Mouse (Mus musculus) MEL (cell line): ENCODE results near the gene Rfx4. TPM values are rescaled to one million over a fixed set of nuclear protein-coding genes. Genes with fewer than 3 reads are reported as not detected.
A peak's percentile ranks its signal among the peaks of the same experiment; 100 is the strongest.

Experiments
- DNase-seq: peaks from one replicate; pipeline ENCODE4 v3.0.0; 2011; ENCODE audit warnings: low read depth, low spot score
- H3K27ac ChIP-seq: 2 replicates; pipeline ENCODE4 v1.5.1; 2012; ENCODE audit warnings: low read depth, mild to moderate bottlenecking, control low read depth, low read length, moderate library complexity; ENCODE audit not compliant: control insufficient read depth
- H3K27me3 ChIP-seq, 2 experiments: fragments of 150-350 bp in 1 of 2; sonication (generic) in 1 of 2; 2 replicates each; pipeline ENCODE4 v1.6.1; 2012; ENCODE audit warnings: low read length in 2 of 2, mild to moderate bottlenecking in 2 of 2, improper control_type of control experiment in 1 of 2, moderate library complexity in 1 of 2; ENCODE audit not compliant: insufficient read depth in 2 of 2, control insufficient read depth in 1 of 2
- H3K36me3 ChIP-seq, 2 experiments: 2 replicates each; pipeline ENCODE4 v1.6.1; 2012 to 2014; ENCODE audit warnings: low read length in 2 of 2, improper control_type of control experiment in 1 of 2, inconsistent platforms in 1 of 2, mild to moderate bottlenecking in 1 of 2; ENCODE audit not compliant: insufficient read depth in 2 of 2, control insufficient read depth in 1 of 2
- H3K4me1 ChIP-seq, 2 experiments: fragments of 150-350 bp in 1 of 2; sonication (generic) in 1 of 2; 2 replicates each; pipeline ENCODE4 v1.6.1; 2012; ENCODE audit warnings: low read length in 2 of 2, improper control_type of control experiment in 1 of 2, mild to moderate bottlenecking in 1 of 2; ENCODE audit not compliant: insufficient read depth in 2 of 2, control insufficient read depth in 1 of 2
- H3K4me3 ChIP-seq, 2 experiments: fragments of 150-350 bp in 1 of 2; sonication (generic) in 1 of 2; 2 replicates each; pipeline ENCODE4 v1.5.1; 2012; ENCODE audit warnings: low read depth in 2 of 2, low read length in 2 of 2, mild to moderate bottlenecking in 2 of 2, moderate library complexity in 2 of 2, control low read depth in 1 of 2, improper control_type of control experiment in 1 of 2; ENCODE audit not compliant: control insufficient read depth in 1 of 2, insufficient read depth in 1 of 2
- H3K79me2 ChIP-seq: 2 replicates; pipeline ENCODE4 v1.6.1; 2012; ENCODE audit warnings: mild to moderate bottlenecking, low read length, moderate library complexity; ENCODE audit not compliant: control insufficient read depth, poor library complexity, insufficient read depth
- H3K9ac ChIP-seq: 2 replicates; pipeline ENCODE4 v1.6.1; 2012; ENCODE audit warnings: low read depth, mild to moderate bottlenecking, control low read depth, low read length, moderate library complexity; ENCODE audit not compliant: control insufficient read depth, poor library complexity, severe bottlenecking
- H3K9me3 ChIP-seq: fragments of 150-350 bp; sonication (generic); replicated peaks from 2 replicates; pipeline ENCODE4 v1.6.1; 2012; ENCODE audit warnings: mild to moderate bottlenecking, low read length, improper control_type of control experiment, moderate library complexity; ENCODE audit not compliant: insufficient read depth
- BHLHE40 ChIP-seq: IDR thresholded peaks from 2 replicates; pipeline ENCODE4 v1.6.1; 2012; ENCODE audit warnings: low read depth, mild to moderate bottlenecking, inconsistent platforms, low read length, improper control_type of control experiment, borderline replicate concordance
- CHD1 ChIP-seq: IDR thresholded peaks from 2 replicates; pipeline ENCODE4 v1.6.1; 2012; ENCODE audit warnings: low read depth, mild to moderate bottlenecking, inconsistent platforms, low read length, improper control_type of control experiment
- CHD2 ChIP-seq: IDR thresholded peaks from 2 replicates; pipeline ENCODE4 v1.6.1; 2011; ENCODE audit warnings: low read length, improper control_type of control experiment
- CTCF ChIP-seq, 3 experiments: IDR thresholded peaks in 2 of 3; conservative IDR thresholded peaks in 1 of 3; 2 replicates each; pipeline ENCODE4 v1.5.1; 2011 to 2012; ENCODE audit warnings: low read length in 3 of 3, low read depth in 2 of 3, mild to moderate bottlenecking in 2 of 3, improper control_type of control experiment in 1 of 3, inconsistent platforms in 1 of 3, mixed read lengths in 1 of 3, moderate library complexity in 1 of 3; ENCODE audit not compliant: control insufficient read depth in 1 of 3, insufficient read depth in 1 of 3, poor library complexity in 1 of 3, severe bottlenecking in 1 of 3
- E2F4 ChIP-seq: IDR thresholded peaks from 2 replicates; pipeline ENCODE4 v1.6.1; 2011; ENCODE audit warnings: low read depth, low read length, improper control_type of control experiment, borderline replicate concordance
- EP300 ChIP-seq, 2 experiments: IDR thresholded peaks; 2 replicates each; pipeline ENCODE4 v1.6.1; 2011; ENCODE audit warnings: improper control_type of control experiment in 2 of 2, low read length in 2 of 2, low read depth in 1 of 2, mild to moderate bottlenecking in 1 of 2
- ETS1 ChIP-seq: IDR thresholded peaks from 2 replicates; pipeline ENCODE4 v1.6.1; 2012; ENCODE audit warnings: low read depth, mild to moderate bottlenecking, inconsistent platforms, low read length, improper control_type of control experiment, moderate library complexity
- GABPA ChIP-seq: IDR thresholded peaks from 2 replicates; pipeline ENCODE4 v1.6.1; 2012; ENCODE audit warnings: low read depth, mild to moderate bottlenecking, inconsistent platforms, low read length, improper control_type of control experiment, moderate library complexity
- HCFC1 ChIP-seq: IDR thresholded peaks from 2 replicates; pipeline ENCODE4 v1.6.1; 2012; ENCODE audit warnings: low read depth, mild to moderate bottlenecking, inconsistent platforms, low read length, improper control_type of control experiment, moderate library complexity
- JUND ChIP-seq: IDR thresholded peaks from 2 replicates; pipeline ENCODE4 v1.6.1; 2011; ENCODE audit warnings: low read depth, mild to moderate bottlenecking, improper control_type of control experiment, low read length
- KAT2A ChIP-seq: conservative IDR thresholded peaks from 2 replicates; pipeline ENCODE4 v1.6.1; 2012; ENCODE audit warnings: low read depth, low read length, improper control_type of control experiment, inconsistent platforms
- MAFK ChIP-seq: IDR thresholded peaks from 2 replicates; pipeline ENCODE4 v1.6.1; 2011; ENCODE audit warnings: low read depth, mild to moderate bottlenecking, low read length, improper control_type of control experiment, borderline replicate concordance
- MAZ ChIP-seq: IDR thresholded peaks from 2 replicates; pipeline ENCODE4 v1.6.1; 2012; ENCODE audit warnings: low read depth, mild to moderate bottlenecking, inconsistent platforms, low read length, improper control_type of control experiment
- MXI1 ChIP-seq: IDR thresholded peaks from 2 replicates; pipeline ENCODE4 v1.6.1; 2011; ENCODE audit warnings: mild to moderate bottlenecking, low read depth, low read length, improper control_type of control experiment
- NELFE ChIP-seq: IDR thresholded peaks from 2 replicates; pipeline ENCODE4 v1.6.1; 2011; ENCODE audit warnings: low read depth, low read length, improper control_type of control experiment
- NRF1 ChIP-seq: IDR thresholded peaks from 2 replicates; pipeline ENCODE4 v1.6.1; 2014; ENCODE audit warnings: low read depth, mild to moderate bottlenecking, inconsistent platforms, low read length, improper control_type of control experiment, moderate library complexity; ENCODE audit not compliant: poor library complexity, insufficient read depth, severe bottlenecking
- POLR2A ChIP-seq, 2 experiments: IDR thresholded peaks; 2 replicates each; pipeline ENCODE4 v1.6.1; 2011 to 2012; ENCODE audit warnings: low read length in 2 of 2, mild to moderate bottlenecking in 2 of 2, control low read depth in 1 of 2, improper control_type of control experiment in 1 of 2, low read depth in 1 of 2, moderate library complexity in 1 of 2; ENCODE audit not compliant: control insufficient read depth in 1 of 2, insufficient read depth in 1 of 2, poor library complexity in 1 of 2
- RAD21 ChIP-seq: IDR thresholded peaks from 2 replicates; pipeline ENCODE4 v1.6.1; 2011; ENCODE audit warnings: mild to moderate bottlenecking, low read depth, low read length, improper control_type of control experiment
- RCOR1 ChIP-seq: IDR thresholded peaks from 2 replicates; pipeline ENCODE4 v1.6.1; 2012; ENCODE audit warnings: low read depth, mild to moderate bottlenecking, inconsistent platforms, low read length, improper control_type of control experiment
- SMC3 ChIP-seq: IDR thresholded peaks from 2 replicates; pipeline ENCODE4 v1.6.1; 2011; ENCODE audit warnings: low read depth, low read length, improper control_type of control experiment
- TAL1 ChIP-seq: IDR thresholded peaks from 2 replicates; pipeline ENCODE4 v1.6.1; 2012; ENCODE audit warnings: mild to moderate bottlenecking, inconsistent platforms, low read length, moderate library complexity, mixed read lengths
- TCF12 ChIP-seq: IDR thresholded peaks from 2 replicates; pipeline ENCODE4 v1.6.1; 2014; ENCODE audit warnings: low read depth, mild to moderate bottlenecking, inconsistent platforms, low read length, improper control_type of control experiment, moderate library complexity
- UBTF ChIP-seq: IDR thresholded peaks from 2 replicates; pipeline ENCODE4 v1.6.1; 2012; ENCODE audit warnings: low read depth, mild to moderate bottlenecking, inconsistent platforms, low read length, improper control_type of control experiment, moderate library complexity, borderline replicate concordance; ENCODE audit not compliant: insufficient read depth
- USF1 ChIP-seq: IDR thresholded peaks from 2 replicates; pipeline ENCODE4 v1.6.1; 2014; ENCODE audit warnings: low read depth, mild to moderate bottlenecking, inconsistent platforms, low read length, improper control_type of control experiment, moderate library complexity
- ZKSCAN1 ChIP-seq: IDR thresholded peaks from 2 replicates; pipeline ENCODE4 v1.6.1; 2012; ENCODE audit warnings: low read depth, mild to moderate bottlenecking, inconsistent platforms, low read length, improper control_type of control experiment, moderate library complexity
- polyA plus RNA-seq, 2 experiments: library from polyadenylated mRNA; stranded (reverse) in 1 of 2; unstranded in 1 of 2; fragments of >175 nt in 1 of 2; fragments of >200 nt in 1 of 2; gene quantifications; 2 replicates each; pipeline versions ENCODE4 v1.2.1 to v1.2.4; 2012; ENCODE audit warnings: low replicate concordance in 2 of 2, low read depth in 1 of 2; ENCODE audit not compliant: insufficient read length in 2 of 2, insufficient read depth in 1 of 2, missing spikeins in 1 of 2
- total RNA-seq: library from RNA; depleted of rRNA; stranded (reverse); fragments of 300-350 nt; gene quantifications from 2 replicates; pipeline ENCODE4 v1.2.3, GENCODE M21; 2012

Gene Rfx4
- total and polyA plus RNA-seq, 3 experiments: not detected

- TF ChIP-seq BHLHE40 (no peak), MAFK (no peak), GABPA (no peak), MXI1 (no peak), KAT2A (no peak), USF1 (no peak), TAL1 (no peak), MAZ (no peak), RAD21 (no peak), NELFE (no peak), E2F4 (no peak), TCF12 (no peak), JUND (no peak), EP300 (IDR thresholded peaks at IDR 0.05; ENCODE audit: low read depth in 1 of 2, low read length in 2 of 2) (no peak), NRF1 (no peak), POLR2A (IDR thresholded peaks at IDR 0.05; ENCODE audit: control insufficient read depth in 1 of 2, insufficient read depth in 1 of 2, low read depth in 1 of 2, low read length in 2 of 2, poor library complexity in 1 of 2) (no peak), RCOR1 (no peak), CHD1 (no peak), HCFC1 (no peak), UBTF (no peak)
- Histone ChIP-seq H3K9me3 (no peaks in the 10 kb centered on the region), H3K9ac (no peak overlapping the region), H3K27ac (no peak overlapping the region), H3K27me3 (no peaks in the 10 kb centered on the region), H3K36me3 (peaks cover 1 to 3% of the 10 kb centered on the region in 2 experiments; a peak in 3 of 4 replicates), H3K4me1 (peaks cover 4 to 7% of the 10 kb centered on the region in 2 experiments), H3K4me3 (no peak overlapping the region), H3K79me2 (no peaks in the 10 kb centered on the region)
- DNase-seq: no peak
Observed at GRCm38 (mm10) chr10:84940356-84940755, 184.5 kb downstream of the Rfx4 start.

- no peaks in the 10 kb centered on the region for H3K27me3 ChIP-seq
- H3K79me2 ChIP-seq: no peaks in the 10 kb centered on the region
- H3K4me1 ChIP-seq: no peaks in the 10 kb centered on the region
- peak; percentile 39 for DNase-seq
- H3K27ac ChIP-seq: no peak overlapping the region
- peaks cover 0 to 6% of the 10 kb centered on the region in 2 experiments; a peak in 2 of 4 replicates for H3K36me3 ChIP-seq
- no peaks in the 10 kb centered on the region for H3K9me3 ChIP-seq
- no peak overlapping the region for H3K9ac ChIP-seq
- TF ChIP-seq CHD2: no peak
- TF ChIP-seq ZKSCAN1: no peak
- TF ChIP-seq CTCF (IDR thresholded peaks at IDR 0.05 in 2 of 3, conservative IDR thresholded peaks at IDR 0.05 in 1 of 3; ENCODE audit: control insufficient read depth in 1 of 3, insufficient read depth in 1 of 3, low read depth in 2 of 3, low read length in 3 of 3, poor library complexity in 1 of 3, severe bottlenecking in 1 of 3): peak; percentile 32 to 63 (median 48); a peak in 5 of 6 replicates
- TF ChIP-seq SMC3: peak; percentile 34; the same call in 1 of the 2 replicates
- no peak for TF ChIP-seq ETS1
- TF ChIP-seq HCFC1: no peak
- TF ChIP-seq RAD21: peak; percentile 38
- no peak for TF ChIP-seq TCF12
- TF ChIP-seq, all 39 proteins: peak for 3
- no peak overlapping the region for H3K4me3 ChIP-seq
Observed at GRCm38 (mm10) chr10:84945692-84946091, 189.8 kb downstream of the Rfx4 start.
